Mouse (Mus musculus) forebrain, embryonic 13.5 days (tissue): ENCODE data around the gene Olfr547. TPM values are rescaled to one million over a fixed set of nuclear protein-coding genes. Genes with fewer than 3 reads are reported as not detected.
A peak's percentile ranks its signal among the peaks of the same experiment; 100 is the strongest.

ENCODE experiments used
- ATAC-seq: fragments of 200-750 bp; cut with Nextera tagmentation; 2 replicates; pipeline ENCODE4 v1.8.0; 2017
- H3K27ac ChIP-seq: fragments of 300-500 bp; sonication (generic); 2 replicates; pipeline ENCODE4 v1.5.1; 2015; ENCODE audit warnings: inconsistent platforms, mild to moderate bottlenecking, moderate library complexity
- H3K27me3 ChIP-seq: fragments of 300-500 bp; sonication (generic); 2 replicates; pipeline ENCODE4 v1.6.1; 2015; ENCODE audit warnings: mild to moderate bottlenecking, inconsistent platforms
- H3K36me3 ChIP-seq: fragments of 300-500 bp; sonication (generic); 2 replicates; pipeline ENCODE4 v1.6.1; 2015; ENCODE audit warnings: mild to moderate bottlenecking, inconsistent platforms; ENCODE audit not compliant: poor library complexity, severe bottlenecking
- H3K4me1 ChIP-seq: fragments of 300-500 bp; sonication (generic); 2 replicates; pipeline ENCODE4 v1.6.1; 2015; ENCODE audit warnings: inconsistent platforms
- H3K4me2 ChIP-seq: fragments of 300-500 bp; sonication (generic); 2 replicates; pipeline ENCODE4 v1.6.1; 2015; ENCODE audit warnings: inconsistent platforms, mild to moderate bottlenecking, moderate library complexity
- H3K4me3 ChIP-seq: fragments of 300-500 bp; sonication (generic); 2 replicates; pipeline ENCODE4 v1.5.1; 2015; ENCODE audit warnings: mild to moderate bottlenecking, inconsistent platforms
- H3K9ac ChIP-seq: fragments of 300-500 bp; sonication (generic); 2 replicates; pipeline ENCODE4 v1.6.1; 2015; ENCODE audit warnings: mild to moderate bottlenecking, inconsistent platforms
- H3K9me3 ChIP-seq: fragments of 300-500 bp; sonication (generic); replicated peaks from 2 replicates; pipeline ENCODE4 v1.6.1; 2016; ENCODE audit warnings: inconsistent platforms
- WGBS: fragments of 180-500 bp; shearing (Covaris S2); methylation state at CpG from one replicate; pipeline ENCODE4 v1.1.7; 2015; 5-methylcytosine and 5-hydroxymethylcytosine counted together
- polyA plus RNA-seq: library from polyadenylated mRNA; unstranded; fragments of >200 nt; fragmentation: Nextera tagmentation; extraction: Ambion mirVana; gene quantifications from 2 replicates; pipeline ENCODE4 v1.2.1, GENCODE M21; 2015

Gene Olfr547
- polyA plus RNA-seq, 1 experiment from 2014 or later: not detected

- Histone ChIP-seq H3K36me3 (no peaks in the 10 kb centered on the region), H3K27ac (no peak overlapping the region), H3K9ac (no peak overlapping the region), H3K4me3 (no peak overlapping the region), H3K27me3 (peaks cover 15% of the 10 kb centered on the region; the same call in 1 of the 2 replicates), H3K4me2 (no peak overlapping the region), H3K9me3 (no peaks in the 10 kb centered on the region), H3K4me1 (peaks cover 18% of the 10 kb centered on the region; the same call in 1 of the 2 replicates)
- ATAC-seq: no peak
- 85% methylated on average over 4 of the region's 4 CpGs for WGBS
Measured at GRCm38 (mm10) chr7:102514144-102514543, 20.4 kb upstream of the Olfr547 start.

- Histone ChIP-seq H3K36me3 (no peaks in the 10 kb centered on the region), H3K4me2 (no peak overlapping the region), H3K27me3 (peaks cover 14% of the 10 kb centered on the region; the same call in 1 of the 2 replicates), H3K4me1 (peaks cover 18% of the 10 kb centered on the region; the same call in 1 of the 2 replicates), H3K9ac (no peak overlapping the region), H3K27ac (no peak overlapping the region), H3K4me3 (no peak overlapping the region), H3K9me3 (no peaks in the 10 kb centered on the region)
- no peak for ATAC-seq
- WGBS: 62% methylated on average over 10 of the region's 10 CpGs
Measured at GRCm38 (mm10) chr7:102516261-102517050, 18.1 kb upstream of the Olfr547 start.

- no peak overlapping the region for H3K9ac ChIP-seq
- H3K27me3 ChIP-seq: peaks cover 11% of the 10 kb centered on the region; the same call in 1 of the 2 replicates
- no peaks in the 10 kb centered on the region for H3K9me3 ChIP-seq
- H3K4me2 ChIP-seq: no peak overlapping the region
- no peaks in the 10 kb centered on the region for H3K36me3 ChIP-seq
- H3K27ac ChIP-seq: no peak overlapping the region
- H3K4me1 ChIP-seq: peaks cover 18% of the 10 kb centered on the region; the same call in 1 of the 2 replicates
- no peak for ATAC-seq
- no peak overlapping the region for H3K4me3 ChIP-seq
- WGBS: 43% methylated on average over 2 of the region's 2 CpGs
Measured at GRCm38 (mm10) chr7:102517051-102517335, 17.6 kb upstream of the Olfr547 start.

- no peaks in the 10 kb centered on the region for H3K9me3 ChIP-seq
- WGBS: 70% methylated on average over 1 of the region's 1 CpGs
Measured at GRCm38 (mm10) chr7:102529052-102529451, 5.5 kb upstream of the Olfr547 start.

GRCm38 (mm10) chr7:102540596-102540995, 6.0 kb downstream of the Olfr547 start, which contains the start of gene Olfr548-ps1:
Gene Olfr548-ps1 (plus strand): TSS chr7:102540896.
- H3K9ac ChIP-seq: no peak within 1 kb of the TSS
- no peak within 1 kb of the TSS for H3K4me3 ChIP-seq
- H3K36me3 ChIP-seq: no peaks in the 10 kb centered on the region
- H3K4me1 ChIP-seq: no peaks in the 10 kb centered on the region
- H3K4me2 ChIP-seq: no peak within 1 kb of the TSS
- H3K9me3 ChIP-seq: no peaks in the 10 kb centered on the region
- no peak for ATAC-seq
- 86% methylated on average over 2 of the region's 2 CpGs for whole genome bisulfite sequencing
- H3K27ac ChIP-seq: no peak within 1 kb of the TSS
- H3K27me3 ChIP-seq: no peaks in the 10 kb centered on the region

More at GRCm38 (mm10) chr7:102529052-102529451, 5.5 kb upstream of the Olfr547 start:
- H3K27ac ChIP-seq: no peak overlapping the region
- no peaks in the 10 kb centered on the region for H3K4me1 ChIP-seq
- H3K4me3 ChIP-seq: no peak overlapping the region
- H3K36me3 ChIP-seq: no peaks in the 10 kb centered on the region
- H3K4me2 ChIP-seq: no peak overlapping the region
- no peaks in the 10 kb centered on the region for H3K27me3 ChIP-seq
- no peak for ATAC-seq
- H3K9ac ChIP-seq: no peak overlapping the region

GRCm38 (mm10) chr7:102541251-102541650, 6.7 kb downstream of the Olfr547 start:
- no peaks in the 10 kb centered on the region for H3K9me3 ChIP-seq
- H3K27me3 ChIP-seq: no peaks in the 10 kb centered on the region

GRCm38 (mm10) chr7:102549570-102549969, 15.0 kb downstream of the Olfr547 start, which contains the start of gene Olfr549:
Gene Olfr549 (plus strand): TSS chr7:102549870.
- H3K4me1 ChIP-seq: no peaks in the 10 kb centered on the region
- no peaks in the 10 kb centered on the region for H3K36me3 ChIP-seq
- H3K27me3 ChIP-seq: no peaks in the 10 kb centered on the region
- no peaks in the 10 kb centered on the region for H3K9me3 ChIP-seq
- 87% methylated on average over 3 of the region's 3 CpGs for WGBS
- no peak within 1 kb of the TSS for H3K9ac ChIP-seq
- no peak within 1 kb of the TSS for H3K27ac ChIP-seq
- H3K4me3 ChIP-seq: no peak within 1 kb of the TSS
- no peak for ATAC-seq
- H3K4me2 ChIP-seq: no peak within 1 kb of the TSS

More at GRCm38 (mm10) chr7:102541251-102541650, 6.7 kb downstream of the Olfr547 start:
- WGBS: 58% methylated on average over 3 of the region's 3 CpGs
- Histone ChIP-seq H3K9ac (no peak overlapping the region), H3K36me3 (no peaks in the 10 kb centered on the region), H3K4me3 (no peak overlapping the region), H3K4me1 (no peaks in the 10 kb centered on the region), H3K4me2 (no peak overlapping the region), H3K27ac (no peak overlapping the region)
- no peak for ATAC-seq

- Histone ChIP-seq H3K27me3 (no peaks in the 10 kb centered on the region), H3K9ac (no peak overlapping the region), H3K4me3 (no peak overlapping the region), H3K4me1 (no peaks in the 10 kb centered on the region), H3K4me2 (no peak overlapping the region), H3K9me3 (no peaks in the 10 kb centered on the region), H3K27ac (no peak overlapping the region), H3K36me3 (no peaks in the 10 kb centered on the region)
- ATAC-seq: no peak
- 86% methylated on average over 3 of the region's 3 CpGs for WGBS
Measured at GRCm38 (mm10) chr7:102553279-102553678, 18.7 kb downstream of the Olfr547 start.

- Histone ChIP-seq H3K4me1 (no peaks in the 10 kb centered on the region), H3K9me3 (no peaks in the 10 kb centered on the region), H3K27ac (no peak within 1 kb of the TSS), H3K36me3 (no peaks in the 10 kb centered on the region), H3K4me2 (peak within 1 kb of the TSS; percentile 45), H3K4me3 (peak within 1 kb of the TSS; percentile 30), H3K27me3 (no peaks in the 10 kb centered on the region), H3K9ac (no peak within 1 kb of the TSS; the same call in 1 of the 2 replicates)
- 26% methylated on average over 10 of the region's 10 CpGs for WGBS
- ATAC-seq: peak; percentile 83
Measured at GRCm38 (mm10) chr7:102564999-102565997, 30.7 kb downstream of the Olfr547 start, which contains the start of gene Trim21. Gene Trim21 (minus strand): TSS chr7:102565486.

- Histone ChIP-seq H3K27ac (no peak overlapping the region), H3K9ac (no peak overlapping the region), H3K4me3 (no peak overlapping the region), H3K4me1 (no peaks in the 10 kb centered on the region), H3K27me3 (no peaks in the 10 kb centered on the region), H3K36me3 (no peaks in the 10 kb centered on the region), H3K4me2 (no peak overlapping the region), H3K9me3 (no peaks in the 10 kb centered on the region)
- no peak for ATAC-seq
- 91% methylated on average over 4 of the region's 4 CpGs for WGBS
Measured at GRCm38 (mm10) chr7:102566219-102566618, 31.7 kb downstream of the Olfr547 start.

GRCm38 (mm10) chr7:102571142-102571541, 36.6 kb downstream of the Olfr547 start, which contains the start of gene Olfr550:
Gene Olfr550 (plus strand): TSS chr7:102571442.
- Histone ChIP-seq H3K4me1 (0 out of 2 replicates have a peak, but pooled peaks cover 5% of the 10 kb centered on the region), H3K9ac (no peak within 1 kb of the TSS), H3K27ac (no peak within 1 kb of the TSS), H3K4me2 (no peak within 1 kb of the TSS), H3K4me3 (no peak within 1 kb of the TSS), H3K9me3 (no peaks in the 10 kb centered on the region), H3K27me3 (no peaks in the 10 kb centered on the region), H3K36me3 (no peaks in the 10 kb centered on the region)
- ATAC-seq: no peak
- 94% methylated on average over 8 of the region's 8 CpGs for WGBS
